Mouse (Mus musculus) MEL (cell line): ENCODE measurements at regions not wholly inside any gene's neighbourhood (a gene's known extent, or its start where the extent isn't known, plus 50 kb on each side); places are given as distances from the start of the nearest gene placed in this dataset.

Source experiments
- DNase-seq: peaks from one replicate; pipeline ENCODE4 v3.0.0; 2011; ENCODE audit warnings: low read depth, low spot score
- H3K27ac ChIP-seq: 2 replicates; pipeline ENCODE4 v1.5.1; 2012; ENCODE audit warnings: low read depth, mild to moderate bottlenecking, control low read depth, low read length, moderate library complexity; ENCODE audit not compliant: control insufficient read depth
- H3K27me3 ChIP-seq, 2 experiments: fragments of 150-350 bp in 1 of 2; sonication (generic) in 1 of 2; 2 replicates each; pipeline ENCODE4 v1.6.1; 2012; ENCODE audit warnings: low read length in 2 of 2, mild to moderate bottlenecking in 2 of 2, improper control_type of control experiment in 1 of 2, moderate library complexity in 1 of 2; ENCODE audit not compliant: insufficient read depth in 2 of 2, control insufficient read depth in 1 of 2
- H3K36me3 ChIP-seq, 2 experiments: 2 replicates each; pipeline ENCODE4 v1.6.1; 2012 to 2014; ENCODE audit warnings: low read length in 2 of 2, improper control_type of control experiment in 1 of 2, inconsistent platforms in 1 of 2, mild to moderate bottlenecking in 1 of 2; ENCODE audit not compliant: insufficient read depth in 2 of 2, control insufficient read depth in 1 of 2
- H3K4me1 ChIP-seq, 2 experiments: fragments of 150-350 bp in 1 of 2; sonication (generic) in 1 of 2; 2 replicates each; pipeline ENCODE4 v1.6.1; 2012; ENCODE audit warnings: low read length in 2 of 2, improper control_type of control experiment in 1 of 2, mild to moderate bottlenecking in 1 of 2; ENCODE audit not compliant: insufficient read depth in 2 of 2, control insufficient read depth in 1 of 2
- H3K4me3 ChIP-seq, 2 experiments: fragments of 150-350 bp in 1 of 2; sonication (generic) in 1 of 2; 2 replicates each; pipeline ENCODE4 v1.5.1; 2012; ENCODE audit warnings: low read depth in 2 of 2, low read length in 2 of 2, mild to moderate bottlenecking in 2 of 2, moderate library complexity in 2 of 2, control low read depth in 1 of 2, improper control_type of control experiment in 1 of 2; ENCODE audit not compliant: control insufficient read depth in 1 of 2, insufficient read depth in 1 of 2
- H3K79me2 ChIP-seq: 2 replicates; pipeline ENCODE4 v1.6.1; 2012; ENCODE audit warnings: mild to moderate bottlenecking, low read length, moderate library complexity; ENCODE audit not compliant: control insufficient read depth, poor library complexity, insufficient read depth
- H3K9ac ChIP-seq: 2 replicates; pipeline ENCODE4 v1.6.1; 2012; ENCODE audit warnings: low read depth, mild to moderate bottlenecking, control low read depth, low read length, moderate library complexity; ENCODE audit not compliant: control insufficient read depth, poor library complexity, severe bottlenecking
- H3K9me3 ChIP-seq: fragments of 150-350 bp; sonication (generic); replicated peaks from 2 replicates; pipeline ENCODE4 v1.6.1; 2012; ENCODE audit warnings: mild to moderate bottlenecking, low read length, improper control_type of control experiment, moderate library complexity; ENCODE audit not compliant: insufficient read depth
- ELF1 ChIP-seq: IDR thresholded peaks from 2 replicates; pipeline ENCODE4 v1.6.1; 2014; ENCODE audit warnings: low read depth, mild to moderate bottlenecking, inconsistent platforms, low read length, improper control_type of control experiment, moderate library complexity
- GABPA ChIP-seq: IDR thresholded peaks from 2 replicates; pipeline ENCODE4 v1.6.1; 2012; ENCODE audit warnings: low read depth, mild to moderate bottlenecking, inconsistent platforms, low read length, improper control_type of control experiment, moderate library complexity
- GATA1 ChIP-seq: IDR thresholded peaks from 2 replicates; pipeline ENCODE4 v1.6.1; 2011; ENCODE audit warnings: low read depth, low read length, improper control_type of control experiment
- HCFC1 ChIP-seq: IDR thresholded peaks from 2 replicates; pipeline ENCODE4 v1.6.1; 2012; ENCODE audit warnings: low read depth, mild to moderate bottlenecking, inconsistent platforms, low read length, improper control_type of control experiment, moderate library complexity
- JUND ChIP-seq: IDR thresholded peaks from 2 replicates; pipeline ENCODE4 v1.6.1; 2011; ENCODE audit warnings: low read depth, mild to moderate bottlenecking, improper control_type of control experiment, low read length
- KAT2A ChIP-seq: conservative IDR thresholded peaks from 2 replicates; pipeline ENCODE4 v1.6.1; 2012; ENCODE audit warnings: low read depth, low read length, improper control_type of control experiment, inconsistent platforms
- MAX ChIP-seq: IDR thresholded peaks from 2 replicates; pipeline ENCODE4 v1.6.1; 2011; ENCODE audit warnings: low read length, improper control_type of control experiment
- MXI1 ChIP-seq: IDR thresholded peaks from 2 replicates; pipeline ENCODE4 v1.6.1; 2011; ENCODE audit warnings: mild to moderate bottlenecking, low read depth, low read length, improper control_type of control experiment
- RAD21 ChIP-seq: IDR thresholded peaks from 2 replicates; pipeline ENCODE4 v1.6.1; 2011; ENCODE audit warnings: mild to moderate bottlenecking, low read depth, low read length, improper control_type of control experiment
- RCOR1 ChIP-seq: IDR thresholded peaks from 2 replicates; pipeline ENCODE4 v1.6.1; 2012; ENCODE audit warnings: low read depth, mild to moderate bottlenecking, inconsistent platforms, low read length, improper control_type of control experiment
- SIN3A ChIP-seq: IDR thresholded peaks from 2 replicates; pipeline ENCODE4 v1.6.1; 2012; ENCODE audit warnings: low read length, improper control_type of control experiment, inconsistent platforms
- TBP ChIP-seq: IDR thresholded peaks from 2 replicates; pipeline ENCODE4 v1.8.0; 2011; ENCODE audit warnings: low read depth, low read length, improper control_type of control experiment
- TCF12 ChIP-seq: IDR thresholded peaks from 2 replicates; pipeline ENCODE4 v1.6.1; 2014; ENCODE audit warnings: low read depth, mild to moderate bottlenecking, inconsistent platforms, low read length, improper control_type of control experiment, moderate library complexity
- UBTF ChIP-seq: IDR thresholded peaks from 2 replicates; pipeline ENCODE4 v1.6.1; 2012; ENCODE audit warnings: low read depth, mild to moderate bottlenecking, inconsistent platforms, low read length, improper control_type of control experiment, moderate library complexity, borderline replicate concordance; ENCODE audit not compliant: insufficient read depth
- USF2 ChIP-seq, 2 experiments: IDR thresholded peaks; 2 replicates each; pipeline ENCODE4 v1.6.1; 2011 to 2012; ENCODE audit warnings: improper control_type of control experiment in 2 of 2, low read length in 2 of 2, borderline replicate concordance in 1 of 2, inconsistent platforms in 1 of 2, low read depth in 1 of 2, mild to moderate bottlenecking in 1 of 2; ENCODE audit not compliant: insufficient read depth in 1 of 2

DNA sequence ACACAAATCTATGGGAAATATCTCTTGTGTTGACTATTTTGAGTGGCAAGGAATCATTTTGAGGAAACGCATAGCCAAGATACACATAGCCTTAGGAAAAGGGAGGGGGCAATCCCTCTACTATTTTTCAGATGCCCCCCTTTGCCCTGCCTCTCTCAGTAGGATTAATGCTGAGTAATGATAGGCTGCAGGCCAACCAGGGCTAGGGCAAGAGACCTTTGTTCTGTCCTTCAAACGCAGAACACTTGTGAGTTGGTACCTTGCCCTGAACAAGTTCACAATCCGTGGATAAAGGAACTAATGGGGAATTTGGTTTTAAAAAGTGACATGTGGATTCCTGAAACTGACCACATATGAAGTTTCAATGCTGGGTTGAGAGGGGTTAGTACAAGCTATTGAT is 651.6 kb downstream of the Slc4a3 start:
- DNase-seq: no peak
- Histone ChIP-seq H3K4me3 (no peak overlapping the region), H3K27ac (no peak overlapping the region), H3K36me3 (no peaks in the 10 kb centered on the region), H3K4me1 (no peaks in the 10 kb centered on the region), H3K9me3 (no peaks in the 10 kb centered on the region), H3K9ac (no peak overlapping the region), H3K79me2 (no peaks in the 10 kb centered on the region), H3K27me3 (no peaks in the 10 kb centered on the region)
- TF ChIP-seq GABPA: no peak
- no peak for TF ChIP-seq KAT2A

DNA sequence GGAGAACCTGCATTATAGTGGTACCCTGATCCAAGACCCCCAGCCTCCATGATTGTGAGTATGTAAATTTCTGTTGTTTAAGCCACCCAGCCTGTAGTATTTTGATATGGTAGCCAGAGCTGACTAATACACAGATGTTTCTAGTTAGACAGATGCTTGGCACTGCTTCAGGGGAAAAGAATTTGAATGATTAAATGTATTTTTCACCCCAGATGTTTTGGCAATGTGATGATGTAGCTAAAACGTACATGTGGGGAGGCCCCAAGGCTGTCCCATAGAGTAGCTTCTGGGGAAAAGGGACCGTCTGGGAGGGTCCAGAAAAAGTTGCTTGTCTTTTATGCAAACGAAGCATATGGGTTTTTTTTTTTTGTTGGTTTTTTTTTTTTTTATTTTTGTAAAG is 654.8 kb downstream of the Slc4a3 start:
- DNase-seq: no peak
- Histone ChIP-seq H3K36me3 (no peaks in the 10 kb centered on the region), H3K9ac (no peak overlapping the region), H3K4me3 (no peak overlapping the region), H3K27ac (no peak overlapping the region), H3K9me3 (no peaks in the 10 kb centered on the region), H3K4me1 (no peaks in the 10 kb centered on the region), H3K79me2 (no peaks in the 10 kb centered on the region), H3K27me3 (no peaks in the 10 kb centered on the region)
- TF ChIP-seq HCFC1: no peak

DNA sequence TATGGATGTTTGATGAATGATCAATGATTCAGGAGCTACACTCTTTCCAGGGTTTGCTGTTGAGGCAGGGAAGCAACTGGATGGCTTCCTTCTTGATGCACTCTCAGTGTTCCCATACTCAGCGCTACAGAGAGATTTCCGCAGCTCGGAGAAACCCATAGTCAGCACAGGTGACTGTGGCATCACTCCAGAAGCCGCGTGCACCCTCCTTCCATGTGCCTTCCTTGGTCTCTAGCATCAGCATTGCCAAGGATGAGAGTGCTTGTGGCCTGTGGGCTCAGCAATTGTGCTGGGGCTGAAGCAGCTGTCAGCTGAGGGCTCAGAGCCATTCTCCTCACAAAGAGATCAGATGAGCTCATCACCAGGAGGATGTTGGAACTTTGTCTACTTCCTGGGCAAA is 666.4 kb downstream of the Slc4a3 start:
- no peaks in the 10 kb centered on the region for H3K27me3 ChIP-seq
- no peak overlapping the region for H3K27ac ChIP-seq
- H3K4me3 ChIP-seq: no peak overlapping the region
- TF ChIP-seq MAX (no peak), TBP (no peak), RAD21 (no peak), JUND (no peak), SIN3A (no peak), MXI1 (no peak)
- no peak overlapping the region for H3K9ac ChIP-seq
- no peaks in the 10 kb centered on the region for H3K4me1 ChIP-seq
- no peaks in the 10 kb centered on the region for H3K36me3 ChIP-seq
- H3K79me2 ChIP-seq: no peaks in the 10 kb centered on the region
- no peak for DNase-seq
- H3K9me3 ChIP-seq: no peaks in the 10 kb centered on the region

DNA sequence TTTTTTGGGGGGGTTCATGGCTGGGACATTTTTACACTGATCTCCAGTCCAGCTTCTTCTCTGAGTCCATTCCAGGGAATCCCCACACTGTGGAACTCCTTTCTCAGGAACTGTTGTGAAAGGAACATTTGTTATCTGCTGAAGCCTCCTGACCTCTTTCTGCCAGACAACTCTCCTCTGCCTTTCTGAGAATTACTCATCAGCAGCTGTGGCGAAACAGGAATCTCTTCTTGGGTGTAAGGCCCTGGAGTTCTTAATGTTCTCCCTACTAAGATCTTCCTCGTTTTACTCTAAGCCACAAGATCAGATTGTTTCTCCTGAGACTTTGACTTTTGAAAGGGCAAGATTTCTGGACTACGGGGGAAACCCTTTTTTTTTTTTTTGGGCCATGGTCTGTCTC is 698.7 kb downstream of the Slc4a3 start:
- TF ChIP-seq TCF12 (no peak), RCOR1 (no peak), ELF1 (no peak), UBTF (no peak), USF2 (IDR thresholded peaks at IDR 0.05; ENCODE audit: borderline replicate concordance in 1 of 2, insufficient read depth in 1 of 2, low read depth in 1 of 2, low read length in 2 of 2) (no peak), GATA1 (no peak), HCFC1 (no peak)
- H3K9me3 ChIP-seq: no peaks in the 10 kb centered on the region
- no peaks in the 10 kb centered on the region for H3K79me2 ChIP-seq
- no peak for DNase-seq
- H3K4me1 ChIP-seq: no peaks in the 10 kb centered on the region
- H3K9ac ChIP-seq: no peak overlapping the region
- H3K4me3 ChIP-seq: no peak overlapping the region
- no peak overlapping the region for H3K27ac ChIP-seq
- H3K27me3 ChIP-seq: no peaks in the 10 kb centered on the region
- H3K36me3 ChIP-seq: no peaks in the 10 kb centered on the region
